16 mouse cellular contexts compared by ENCODE assay signal in the genomic region with DNA sequence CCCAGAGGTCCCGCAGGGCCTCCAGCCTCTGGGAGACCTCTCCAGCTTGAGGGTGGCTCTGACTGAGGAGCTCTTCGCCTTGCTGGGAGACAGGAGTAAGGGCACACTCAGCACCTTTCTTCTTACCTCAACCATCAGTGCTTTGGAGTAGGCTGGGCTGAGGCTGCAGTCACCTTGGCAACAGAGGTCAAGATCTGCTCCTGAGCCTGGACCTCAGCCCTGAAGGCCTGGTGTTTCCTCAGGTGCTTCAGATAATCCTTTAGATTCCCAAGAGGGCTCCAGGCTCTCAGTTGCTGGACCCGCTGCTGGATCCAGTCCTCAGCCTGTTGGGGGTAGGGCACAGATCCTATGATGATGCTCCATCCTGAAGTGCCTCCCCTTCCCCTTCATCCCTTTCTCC. TPM values are rescaled to one million over a fixed set of nuclear protein-coding genes. Genes with fewer than 3 reads are reported as not detected.
A peak's percentile ranks its signal among the peaks of the same experiment; 100 is the strongest.
DNase-seq lines count a peak whose midpoint lies in the region; ATAC-seq and TF ChIP-seq lines count a peak whose summit lies in the region.
"Had no signal": no experiment of that assay in that cellular context is flagged by ENCODE, and none has a peak within 500 bp of the region (broad histone marks: within the 10 kb centered on the region; RNA-seq: fewer than 3 reads in every experiment).

No protein-coding gene starts in this region.

- no peaks in the 10 kb centered on the region for H3K9me3 ChIP-seq in limb, embryonic 15.5 days
- H3K9me3 ChIP-seq in limb, embryonic 10.5 days (replicated peaks), result no peaks in the 10 kb centered on the region
- H3K9me3 ChIP-seq in embryonic facial prominence, embryonic 10.5 days, result no peaks in the 10 kb centered on the region
- no peaks in the 10 kb centered on the region for H3K9me3 ChIP-seq in lung, embryonic 16.5 days (ENCODE audit: control insufficient read depth, low read length)
- no peaks in the 10 kb centered on the region for H3K9me3 ChIP-seq in stomach, postnatal 0 days (ENCODE audit: control insufficient read depth, low read length)
- H3K9me3 ChIP-seq in heart, embryonic 10.5 days, result no peaks in the 10 kb centered on the region
- H3K9me3 ChIP-seq: forebrain, embryonic 12.5 days; hindbrain, embryonic 10.5 days had no signal

- peak overlapping the region; percentile 22; the same call in 1 of the 2 replicates for H3K27ac ChIP-seq in limb, embryonic 15.5 days
- no peak overlapping the region for H3K27ac ChIP-seq in limb, embryonic 10.5 days
- H3K27ac ChIP-seq in embryonic facial prominence, embryonic 10.5 days (replicated peaks), result peak overlapping the region; percentile 35
- peak overlapping the region; percentile 87 for H3K27ac ChIP-seq in lung, embryonic 16.5 days (ENCODE audit: low read length)
- H3K27ac ChIP-seq in stomach, postnatal 0 days (replicated peaks), result peak overlapping the region; percentile 37; the same call in 1 of the 2 replicates
- no peak overlapping the region for H3K27ac ChIP-seq in heart, embryonic 10.5 days
- H3K27ac ChIP-seq: forebrain, embryonic 12.5 days; hindbrain, embryonic 10.5 days; hindbrain, embryonic 14.5 days had no signal

- no peak for TF ChIP-seq CTCF in stomach, postnatal 0 days (IDR thresholded peaks at IDR 0.05; ENCODE audit: low read depth)

- no peaks in the 10 kb centered on the region for H3K36me3 ChIP-seq in limb, embryonic 15.5 days
- H3K36me3 ChIP-seq in limb, embryonic 10.5 days, result no peaks in the 10 kb centered on the region
- no peaks in the 10 kb centered on the region for H3K36me3 ChIP-seq in embryonic facial prominence, embryonic 10.5 days (replicated peaks)
- H3K36me3 ChIP-seq in lung, embryonic 16.5 days (ENCODE audit: control insufficient read depth, insufficient read depth, low read length), result no peaks in the 10 kb centered on the region
- no peaks in the 10 kb centered on the region for H3K36me3 ChIP-seq in stomach, postnatal 0 days (ENCODE audit: control insufficient read depth, insufficient read depth, low read length)
- H3K36me3 ChIP-seq in heart, embryonic 10.5 days, result no peaks in the 10 kb centered on the region
- H3K36me3 ChIP-seq: forebrain, embryonic 12.5 days; hindbrain, embryonic 10.5 days had no signal

- H3K4me2 ChIP-seq in limb, embryonic 15.5 days, result no peak overlapping the region
- no peak overlapping the region for H3K4me2 ChIP-seq in lung, embryonic 16.5 days (ENCODE audit: low read depth, low read length)
- no peak overlapping the region for H3K4me2 ChIP-seq in stomach, postnatal 0 days (replicated peaks; ENCODE audit: low read depth)
- H3K4me2 ChIP-seq: forebrain, embryonic 12.5 days; hindbrain, embryonic 14.5 days had no signal

- DNase-seq in limb, embryonic 10.5 days (ENCODE audit: low spot score), result no peak
- no peak for DNase-seq in embryonic facial prominence, embryonic 10.5 days (ENCODE audit: low spot score)
- DNase-seq in stomach, postnatal 0 days (ENCODE audit: low spot score), result no peak
- DNase-seq in heart, embryonic 10.5 days (ENCODE audit: low spot score), result no peak
- no peak for DNase-seq in kidney, postnatal 25 days
- DNase-seq: adrenal gland, postnatal 25 days; cerebellum, adult 2 months; cerebellum, postnatal 10 days; gastrocnemius, postnatal 25 days had no signal

- no peak overlapping the region for H3K4me3 ChIP-seq in limb, embryonic 15.5 days
- no peak overlapping the region for H3K4me3 ChIP-seq in limb, embryonic 10.5 days
- 0 out of 2 replicates have a peak overlapping the region, but pooled peaks have one; percentile 1 for H3K4me3 ChIP-seq in embryonic facial prominence, embryonic 10.5 days
- no peak overlapping the region for H3K4me3 ChIP-seq in lung, embryonic 16.5 days (ENCODE audit: low read length)
- H3K4me3 ChIP-seq in stomach, postnatal 0 days (ENCODE audit: low read depth, low read length), result no peak overlapping the region
- H3K4me3 ChIP-seq in heart, embryonic 10.5 days, result no peak overlapping the region
- H3K4me3 ChIP-seq: forebrain, embryonic 12.5 days; hindbrain, embryonic 10.5 days had no signal

- no peak overlapping the region for H3K9ac ChIP-seq in limb, embryonic 15.5 days
- H3K9ac ChIP-seq in lung, embryonic 16.5 days (ENCODE audit: low read length), result no peak overlapping the region
- no peak overlapping the region for H3K9ac ChIP-seq in stomach, postnatal 0 days (ENCODE audit: low read length)
- H3K9ac ChIP-seq: forebrain, embryonic 12.5 days; hindbrain, embryonic 14.5 days had no signal

- H3K4me1 ChIP-seq in limb, embryonic 15.5 days, result peaks cover 16% of the 10 kb centered on the region
- 0 out of 2 replicates have a peak, but pooled peaks cover 6% of the 10 kb centered on the region for H3K4me1 ChIP-seq in limb, embryonic 10.5 days
- peaks cover 28% of the 10 kb centered on the region for H3K4me1 ChIP-seq in embryonic facial prominence, embryonic 10.5 days
- peaks cover 17% of the 10 kb centered on the region for H3K4me1 ChIP-seq in lung, embryonic 16.5 days (replicated peaks; ENCODE audit: control insufficient read depth, insufficient read depth, low read length)
- H3K4me1 ChIP-seq in stomach, postnatal 0 days (replicated peaks; ENCODE audit: control insufficient read depth, insufficient read depth), result 0 out of 2 replicates have a peak, but pooled peaks cover 3% of the 10 kb centered on the region
- H3K4me1 ChIP-seq in heart, embryonic 10.5 days, result peaks cover 19% of the 10 kb centered on the region
- H3K4me1 ChIP-seq: forebrain, embryonic 12.5 days had no signal

- WGBS in limb, embryonic 15.5 days, result 89% methylated on average over 3 of the region's 3 CpGs
- WGBS in limb, embryonic 10.5 days, result 81% methylated on average over 3 of the region's 3 CpGs
- 82% methylated on average over 3 of the region's 3 CpGs for WGBS in embryonic facial prominence, embryonic 10.5 days
- WGBS in lung, embryonic 16.5 days, result 68% methylated on average over 3 of the region's 3 CpGs
- 79% methylated on average over 3 of the region's 3 CpGs for WGBS in stomach, postnatal 0 days
- 78% methylated on average over 3 of the region's 3 CpGs for WGBS in heart, embryonic 10.5 days

- no peak for ATAC-seq in limb, embryonic 15.5 days (ENCODE audit: insufficient number of reproducible peaks, low FRiP score, low TSS enrichment, low read depth)
- ATAC-seq in lung, embryonic 16.5 days (ENCODE audit: low read depth), result no peak; the same call in 1 of the 2 replicates
- no peak for ATAC-seq in stomach, postnatal 0 days (ENCODE audit: low FRiP score, low TSS enrichment)
- ATAC-seq: forebrain, embryonic 16.5 days; Patski had no signal

- H3K27me3 ChIP-seq in limb, embryonic 15.5 days, result no peaks in the 10 kb centered on the region
- H3K27me3 ChIP-seq in limb, embryonic 10.5 days (ENCODE audit: low read depth, poor library complexity, severe bottlenecking), result no peaks in the 10 kb centered on the region
- no peaks in the 10 kb centered on the region for H3K27me3 ChIP-seq in embryonic facial prominence, embryonic 10.5 days (replicated peaks; ENCODE audit: low read depth, poor library complexity, severe bottlenecking)
- H3K27me3 ChIP-seq in lung, embryonic 16.5 days (ENCODE audit: control insufficient read depth, insufficient read depth, low read depth, low read length), result no peaks in the 10 kb centered on the region
- H3K27me3 ChIP-seq in stomach, postnatal 0 days (ENCODE audit: control insufficient read depth, insufficient read depth, low read length), result no peaks in the 10 kb centered on the region
- peaks cover 42% of the 10 kb centered on the region for H3K27me3 ChIP-seq in heart, embryonic 10.5 days (ENCODE audit: insufficient read depth, poor library complexity, severe bottlenecking)
- H3K27me3 ChIP-seq: forebrain, embryonic 12.5 days; Patski had no signal

- TF ChIP-seq EP300 in stomach, postnatal 0 days (optimal IDR thresholded peaks at IDR 0.05), result no peak

RNA-seq across cellular contexts. Expression of gene Pla2g4b, which starts 26.2 kb away (rescaled TPM):
- polyA plus RNA-seq in limb, embryonic 15.5 days (2015; fragmentation: Nextera tagmentation; extraction: Ambion mirVana), result 2.8 and 3.9 TPM in 2 replicates
- 1.4 and 3.9 TPM in 2 replicates for polyA plus RNA-seq in limb, embryonic 10.5 days (2016; fragmentation: Nextera tagmentation; extraction: Ambion mirVana)
- 1.8 and 2.8 TPM in 2 replicates for polyA plus RNA-seq in embryonic facial prominence, embryonic 10.5 days (2016; fragmentation: Nextera tagmentation; extraction: Ambion mirVana)
- polyA plus RNA-seq in lung, embryonic 16.5 days (2015; fragmentation: Nextera tagmentation; extraction: Ambion mirVana), result 1.1 and 1.4 TPM in 2 replicates
- polyA plus RNA-seq in stomach, postnatal 0 days (2015; fragmentation: Nextera tagmentation; extraction: Ambion mirVana), result 8.0 and 8.7 TPM in 2 replicates
- 2.6 TPM in 2 replicates for polyA plus RNA-seq in heart, embryonic 10.5 days (2016; fragmentation: Nextera tagmentation; extraction: Ambion mirVana)

RNA-seq across cellular contexts. Expression of gene Gm28042, which starts 32.2 kb away (rescaled TPM):
- 3.8 and 5.0 TPM in 2 replicates for polyA plus RNA-seq in limb, embryonic 15.5 days (2015; fragmentation: Nextera tagmentation; extraction: Ambion mirVana)
- 3.6 and 4.3 TPM in 2 replicates for polyA plus RNA-seq in limb, embryonic 10.5 days (2016; fragmentation: Nextera tagmentation; extraction: Ambion mirVana)
- polyA plus RNA-seq in embryonic facial prominence, embryonic 10.5 days (2016; fragmentation: Nextera tagmentation; extraction: Ambion mirVana), result 5.6 and 6.2 TPM in 2 replicates
- 2.3 and 4.3 TPM in 2 replicates for polyA plus RNA-seq in lung, embryonic 16.5 days (2015; fragmentation: Nextera tagmentation; extraction: Ambion mirVana)
- 4.3 and 5.6 TPM in 2 replicates for polyA plus RNA-seq in stomach, postnatal 0 days (2015; fragmentation: Nextera tagmentation; extraction: Ambion mirVana)
- polyA plus RNA-seq in heart, embryonic 10.5 days (2016; fragmentation: Nextera tagmentation; extraction: Ambion mirVana), result 2.6 and 5.5 TPM in 2 replicates

RNA-seq across cellular contexts. Expression of gene Jmjd7, which starts 32.2 kb away (rescaled TPM):
- polyA plus RNA-seq in limb, embryonic 15.5 days (2015; fragmentation: Nextera tagmentation; extraction: Ambion mirVana), result 17.5 and 18.4 TPM in 2 replicates
- 19.8 and 25.1 TPM in 2 replicates for polyA plus RNA-seq in limb, embryonic 10.5 days (2016; fragmentation: Nextera tagmentation; extraction: Ambion mirVana)
- polyA plus RNA-seq in embryonic facial prominence, embryonic 10.5 days (2016; fragmentation: Nextera tagmentation; extraction: Ambion mirVana), result 20.4 and 20.6 TPM in 2 replicates
- 21.2 and 22.9 TPM in 2 replicates for polyA plus RNA-seq in lung, embryonic 16.5 days (2015; fragmentation: Nextera tagmentation; extraction: Ambion mirVana)
- polyA plus RNA-seq in stomach, postnatal 0 days (2015; fragmentation: Nextera tagmentation; extraction: Ambion mirVana), result 11.3 and 12.7 TPM in 2 replicates
- polyA plus RNA-seq in heart, embryonic 10.5 days (2016; fragmentation: Nextera tagmentation; extraction: Ambion mirVana), result 16.8 and 17.6 TPM in 2 replicates

Comparison
In these comparisons a context has a peak if more than half of its experiments do, and no peak if none do; other contexts are left out.
1. H3K27ac ChIP-seq: peak in limb, embryonic 15.5 days (single experiment), embryonic facial prominence, embryonic 10.5 days (single experiment), lung, embryonic 16.5 days (single experiment) and stomach, postnatal 0 days (single experiment); none in limb, embryonic 10.5 days (single experiment) and heart, embryonic 10.5 days (single experiment).